17 mouse cellular contexts compared by ENCODE assay signal in genomic region chr7:46466422-46466981, GRCm38 (mm10).
DNase-seq lines count a peak whose midpoint lies in the region; ATAC-seq and TF ChIP-seq lines count a peak whose summit lies in the region.
"Had no signal": no experiment of that assay in that cellular context is flagged by ENCODE, and none has a peak within 500 bp of the region (broad histone marks: within the 10 kb centered on the region; RNA-seq: fewer than 3 reads in every experiment).

No protein-coding gene starts in this region.

- peak; percentile 66 for ATAC-seq in frontal cortex, adult (ENCODE audit: low TSS enrichment)
- no peak for ATAC-seq in midbrain, embryonic 13.5 days
- ATAC-seq in midbrain, postnatal 0 days (ENCODE audit: low FRiP score): no peak
- ATAC-seq: intestine, postnatal 0 days; liver, embryonic 12.5 days; Patski had no signal

- DNase-seq in frontal cortex, postnatal 10 days (ENCODE audit: low spot score in 2 of 2): no peak
- DNase-seq in layer of hippocampus, adult 2 months (ENCODE audit: low spot score in 2 of 2): peak in 1 of 2 experiments; percentile 33
- DNase-seq in layer of hippocampus, postnatal 25 days (ENCODE audit: extremely low spot score in 1 of 2, low spot score in 1 of 2): no peak
- DNase-seq in midbrain, embryonic 10.5 days (ENCODE audit: low spot score): no peak
- DNase-seq in midbrain, postnatal 0 days (ENCODE audit: low spot score): no peak
- DNase-seq: B cell, adult 2 months; cerebellum, postnatal 14 days; thymus, postnatal 25 days had no signal

- no peak for TF ChIP-seq CTCF in layer of hippocampus, adult 2 months (conservative IDR thresholded peaks at IDR 0.05)
- TF ChIP-seq CTCF in midbrain, postnatal 0 days (IDR thresholded peaks at IDR 0.05): no peak

- no peak overlapping the region for H3K4me3 ChIP-seq in layer of hippocampus, adult 2 months
- no peak overlapping the region for H3K4me3 ChIP-seq in midbrain, embryonic 13.5 days (replicated peaks)
- no peak overlapping the region for H3K4me3 ChIP-seq in midbrain, embryonic 10.5 days
- H3K4me3 ChIP-seq in midbrain, postnatal 0 days (ENCODE audit: low read depth, low read length): no peak overlapping the region
- H3K4me3 ChIP-seq: heart, embryonic 15.5 days; hindbrain, embryonic 12.5 days; liver, embryonic 12.5 days had no signal

- H3K27ac ChIP-seq in layer of hippocampus, adult 2 months: peak overlapping the region; percentile 61
- peak overlapping the region; percentile 27; the same call in 1 of the 2 replicates for H3K27ac ChIP-seq in midbrain, embryonic 13.5 days
- H3K27ac ChIP-seq in midbrain, embryonic 10.5 days (replicated peaks): no peak overlapping the region
- peak overlapping the region; percentile 69 for H3K27ac ChIP-seq in midbrain, postnatal 0 days (ENCODE audit: low read depth, low read length)
- H3K27ac ChIP-seq: heart, embryonic 15.5 days; hindbrain, embryonic 12.5 days; liver, embryonic 12.5 days; macrophage; stomach, postnatal 0 days had no signal

- H3K4me2 ChIP-seq in midbrain, embryonic 13.5 days (replicated peaks): no peak overlapping the region
- no peak overlapping the region for H3K4me2 ChIP-seq in midbrain, postnatal 0 days (ENCODE audit: low read depth, low read length, poor library complexity, severe bottlenecking)
- H3K4me2 ChIP-seq: heart, embryonic 15.5 days; hindbrain, embryonic 12.5 days; liver, embryonic 12.5 days had no signal

- no peak overlapping the region for H3K9ac ChIP-seq in midbrain, embryonic 13.5 days (replicated peaks)
- H3K9ac ChIP-seq in midbrain, postnatal 0 days (replicated peaks; ENCODE audit: low read length, poor library complexity, severe bottlenecking): no peak overlapping the region
- H3K9ac ChIP-seq: heart, embryonic 15.5 days; hindbrain, embryonic 12.5 days; liver, embryonic 12.5 days had no signal

- no peaks in the 10 kb centered on the region for H3K27me3 ChIP-seq in midbrain, embryonic 13.5 days
- H3K27me3 ChIP-seq in midbrain, embryonic 10.5 days (ENCODE audit: low read depth, poor library complexity, severe bottlenecking): no peaks in the 10 kb centered on the region
- no peaks in the 10 kb centered on the region for H3K27me3 ChIP-seq in midbrain, postnatal 0 days (ENCODE audit: insufficient read depth, low read length)
- H3K27me3 ChIP-seq: heart, embryonic 15.5 days; hindbrain, embryonic 12.5 days; liver, embryonic 12.5 days; Patski had no signal

- whole genome bisulfite sequencing in midbrain, embryonic 13.5 days: 72% methylated on average over 7 of the region's 7 CpGs
- WGBS in midbrain, embryonic 10.5 days: 85% methylated on average over 7 of the region's 7 CpGs
- WGBS in midbrain, postnatal 0 days: 39% methylated on average over 7 of the region's 7 CpGs

- no peaks in the 10 kb centered on the region for H3K9me3 ChIP-seq in midbrain, embryonic 13.5 days
- H3K9me3 ChIP-seq in midbrain, embryonic 10.5 days (replicated peaks): no peaks in the 10 kb centered on the region
- no peaks in the 10 kb centered on the region for H3K9me3 ChIP-seq in midbrain, postnatal 0 days (ENCODE audit: low read length)
- H3K9me3 ChIP-seq: heart, embryonic 15.5 days; hindbrain, embryonic 12.5 days; liver, embryonic 12.5 days had no signal

- no peaks in the 10 kb centered on the region for H3K36me3 ChIP-seq in midbrain, embryonic 13.5 days
- no peaks in the 10 kb centered on the region for H3K36me3 ChIP-seq in midbrain, embryonic 10.5 days
- H3K36me3 ChIP-seq in midbrain, postnatal 0 days (ENCODE audit: insufficient read depth, low read length): no peaks in the 10 kb centered on the region
- H3K36me3 ChIP-seq: heart, embryonic 15.5 days; hindbrain, embryonic 12.5 days; liver, embryonic 12.5 days had no signal

- H3K4me1 ChIP-seq in midbrain, embryonic 13.5 days (replicated peaks): 0 out of 2 replicates have a peak, but pooled peaks cover 3% of the 10 kb centered on the region
- 0 out of 2 replicates have a peak, but pooled peaks cover 4% of the 10 kb centered on the region for H3K4me1 ChIP-seq in midbrain, embryonic 10.5 days
- H3K4me1 ChIP-seq in midbrain, postnatal 0 days (ENCODE audit: insufficient read depth, low read length): peaks cover 3% of the 10 kb centered on the region
- H3K4me1 ChIP-seq: hindbrain, embryonic 12.5 days had no signal
